Mouse (Mus musculus) frontal cortex, postnatal 36 days (tissue): ENCODE results near the gene Unc13a.

ENCODE experiments used
- DNase-seq, 2 experiments: peaks; one replicate each; pipeline ENCODE4 v3.0.0; 2022; ENCODE audit warnings: low spot score in 2 of 2

Gene Unc13a

DNA sequence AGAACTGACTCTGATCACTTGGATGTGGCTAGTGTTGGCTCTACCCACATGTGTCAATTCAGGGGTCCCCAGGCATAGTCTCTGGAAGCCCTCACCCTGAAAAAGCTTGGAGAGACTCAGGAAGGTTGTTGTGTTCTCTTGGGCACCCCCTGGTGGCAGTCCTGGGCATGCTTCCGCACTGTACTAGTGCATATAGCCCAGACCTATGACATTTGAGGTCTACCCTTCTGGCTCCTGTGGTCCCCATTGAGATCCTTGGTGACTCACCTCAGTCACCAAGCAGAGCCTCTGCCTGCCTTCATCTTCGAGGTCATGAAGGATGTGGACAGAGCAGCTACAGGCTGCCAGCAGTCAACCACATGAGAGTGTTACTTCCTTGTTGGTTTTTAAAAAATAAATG lies 84.7 kb downstream of the Unc13a start:
- DNase-seq: no peak

DNA sequence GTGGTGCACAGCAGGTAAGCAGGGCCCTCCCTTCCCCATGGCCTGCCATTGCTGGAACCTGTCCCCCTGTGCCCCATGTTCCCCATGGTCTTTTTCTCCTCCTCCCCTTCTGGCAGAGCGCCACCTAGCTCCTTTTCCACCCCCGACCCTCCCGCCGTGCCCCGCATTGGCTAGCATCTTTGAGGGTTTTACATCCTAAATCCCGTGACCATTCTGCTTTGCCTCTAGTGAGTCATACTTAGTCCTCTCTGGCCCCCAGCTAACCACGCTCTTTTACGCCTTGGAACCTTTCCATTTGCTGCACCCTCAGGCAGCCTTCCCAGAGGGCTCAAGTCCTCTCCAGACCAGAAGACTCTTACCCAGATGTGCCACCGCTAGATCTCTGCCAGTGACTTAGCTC lies 91.4 kb downstream of the Unc13a start:
- no peak for DNase-seq

DNA sequence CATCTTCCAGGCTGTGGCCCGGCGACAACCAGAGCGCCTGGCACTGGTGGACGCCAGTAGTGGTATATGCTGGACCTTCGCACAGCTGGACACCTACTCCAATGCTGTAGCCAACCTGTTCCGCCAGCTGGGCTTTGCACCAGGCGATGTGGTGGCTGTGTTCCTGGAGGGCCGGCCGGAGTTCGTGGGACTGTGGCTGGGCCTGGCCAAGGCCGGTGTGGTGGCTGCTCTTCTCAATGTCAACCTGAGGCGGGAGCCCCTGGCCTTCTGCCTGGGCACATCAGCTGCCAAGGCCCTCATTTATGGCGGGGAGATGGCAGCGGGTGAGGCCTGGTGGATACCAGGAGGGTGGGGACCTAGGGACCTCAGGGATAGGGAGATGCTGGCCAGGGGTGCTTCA lies 92.1 kb downstream of the Unc13a start:
- no peak for DNase-seq

DNA sequence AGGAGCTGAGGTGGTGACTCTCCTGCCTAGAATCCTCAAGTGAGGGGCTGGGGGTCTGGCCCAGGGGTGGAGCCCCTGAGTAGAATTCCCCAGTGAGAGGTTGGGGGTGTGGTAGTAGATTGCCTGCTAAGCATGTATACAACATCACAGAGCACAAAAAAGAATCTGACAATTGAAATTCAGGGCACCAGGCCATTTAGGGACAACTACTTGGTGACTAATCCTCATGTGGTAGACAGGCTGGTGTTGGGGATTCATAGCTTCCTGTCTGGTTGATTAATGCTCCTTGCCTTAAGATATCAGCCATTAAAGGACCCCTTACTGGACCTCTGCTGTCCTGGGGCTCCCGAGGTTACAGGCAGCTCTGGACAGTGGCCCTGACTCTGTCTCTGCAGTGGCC lies 92.5 kb downstream of the Unc13a start:
- no peak for DNase-seq

DNA sequence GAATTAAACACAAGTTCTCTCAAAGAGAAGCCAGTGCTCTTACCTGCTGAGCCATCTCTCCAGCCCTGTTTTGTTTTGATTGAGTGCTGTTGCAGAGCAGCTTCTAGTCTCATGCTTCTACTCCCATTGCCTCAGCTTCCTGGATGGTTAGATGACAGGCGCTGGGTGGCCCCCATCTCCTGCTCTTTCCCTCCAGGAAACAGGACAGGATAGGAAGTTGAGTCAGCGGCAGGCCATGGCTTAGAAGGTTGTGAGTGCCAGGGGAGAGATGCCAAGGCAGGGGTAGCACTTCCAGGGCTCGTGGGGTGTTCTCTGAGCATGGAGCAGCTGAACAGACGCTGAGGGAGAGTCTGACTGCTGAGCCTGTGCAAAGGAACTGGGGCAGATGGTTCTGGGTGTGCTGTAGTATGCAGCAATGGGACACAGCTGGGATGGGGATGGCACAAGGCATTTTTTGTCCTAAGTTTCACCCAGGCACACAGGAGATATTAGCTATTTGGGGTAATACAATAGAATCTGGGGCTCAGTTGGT lies 93.6 kb downstream of the Unc13a start:
- no peak for DNase-seq

DNA sequence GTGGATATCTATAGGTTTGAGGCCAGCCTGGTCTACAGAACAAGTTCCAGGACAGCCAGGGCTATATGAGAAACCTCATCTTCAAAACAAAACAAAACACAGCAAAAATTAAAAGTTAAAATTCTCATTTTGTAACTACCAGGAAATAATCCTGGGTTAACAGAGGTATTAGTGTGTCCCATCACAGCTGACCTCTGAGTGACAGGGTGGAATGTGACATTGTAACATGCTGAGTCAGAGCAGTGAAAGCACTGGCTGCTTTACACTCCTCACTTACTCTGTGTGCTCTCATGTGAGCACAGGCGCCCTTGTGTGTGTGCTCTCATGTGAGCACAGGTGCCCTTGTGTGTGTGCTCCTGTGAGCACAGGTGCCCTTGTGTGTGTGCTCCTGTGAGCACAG lies 96.5 kb downstream of the Unc13a start:
- no peak for DNase-seq

DNA sequence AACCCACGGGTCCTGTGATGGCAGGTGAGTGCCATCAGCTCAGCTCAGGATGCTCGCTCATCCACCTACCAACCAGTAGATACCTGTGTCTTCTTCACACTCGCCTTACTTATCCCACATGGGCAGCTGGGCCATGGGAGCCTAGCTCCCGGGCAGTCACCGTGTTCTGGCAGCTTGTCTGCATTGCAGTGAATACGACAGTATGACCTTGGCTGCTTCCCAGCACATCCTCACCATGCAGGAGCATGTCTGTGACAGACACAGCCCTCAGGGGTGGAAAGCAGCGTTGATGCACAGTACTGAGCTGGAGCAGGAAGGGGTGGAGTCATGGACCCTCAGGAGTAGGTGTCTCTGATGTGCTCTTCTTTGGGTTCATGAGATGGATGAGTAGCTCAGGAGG lies 97.1 kb downstream of the Unc13a start:
- DNase-seq: no peak
